Mouse (Mus musculus) liver, embryonic 14.5 days (tissue): ENCODE measurements around the gene Adgrl2. TPM values are rescaled to one million over a fixed set of nuclear protein-coding genes. Genes with fewer than 3 reads are reported as not detected.

Source experiments
- ATAC-seq: fragments of 200-750 bp; cut with Nextera tagmentation; 2 replicates; pipeline ENCODE4 v1.8.0; 2017; ENCODE audit warnings: moderate number of reproducible peaks, mild to moderate bottlenecking, moderate library complexity; ENCODE audit not compliant: insufficient read depth
- DNase-seq, 3 experiments: peaks; one replicate each; pipeline ENCODE4 v3.0.0-alpha.2; 2012 to 2013; ENCODE audit warnings: low read depth in 3 of 3, low spot score in 3 of 3
- H3K27ac ChIP-seq: fragments of 300-500 bp; sonication (generic); 2 replicates; pipeline ENCODE4 v1.5.1; 2014; ENCODE audit warnings: moderate library complexity, mild to moderate bottlenecking, control low read depth, inconsistent platforms
- H3K27me3 ChIP-seq: fragments of 300-500 bp; sonication (generic); 2 replicates; pipeline ENCODE4 v1.6.1; 2014; ENCODE audit warnings: mild to moderate bottlenecking, low read length, moderate library complexity; ENCODE audit not compliant: control insufficient read depth, insufficient read depth
- H3K36me3 ChIP-seq: fragments of 300-500 bp; sonication (generic); replicated peaks from 2 replicates; pipeline ENCODE4 v1.6.1; 2014; ENCODE audit warnings: low read depth; ENCODE audit not compliant: control insufficient read depth, insufficient read depth
- H3K4me1 ChIP-seq, 2 experiments: fragments of 200-500 bp in 1 of 2; fragments of 300-500 bp in 1 of 2; sonication (generic) in 1 of 2; replicated peaks; 2 replicates each; pipeline ENCODE4 v1.6.1; 2012 to 2014; ENCODE audit warnings: antibody characterized with exemption in 1 of 2, inconsistent platforms in 1 of 2, low read length in 1 of 2; ENCODE audit not compliant: control insufficient read depth in 2 of 2, insufficient read depth in 2 of 2
- H3K4me2 ChIP-seq: fragments of 300-500 bp; sonication (generic); 2 replicates; pipeline ENCODE4 v1.6.1; 2014; ENCODE audit warnings: low read depth, mild to moderate bottlenecking, control low read depth, moderate library complexity
- H3K4me3 ChIP-seq, 2 experiments: fragments of 200-500 bp in 1 of 2; fragments of 300-500 bp in 1 of 2; sonication (generic) in 1 of 2; 2 replicates each; pipeline ENCODE4 v1.5.1; 2012 to 2014; ENCODE audit warnings: low read depth in 2 of 2, low read length in 2 of 2, mild to moderate bottlenecking in 2 of 2, control low read depth in 1 of 2, inconsistent platforms in 1 of 2, moderate library complexity in 1 of 2; ENCODE audit not compliant: insufficient read depth in 1 of 2
- H3K9ac ChIP-seq: fragments of 300-500 bp; sonication (generic); replicated peaks from 2 replicates; pipeline ENCODE4 v1.6.1; 2014; ENCODE audit warnings: mild to moderate bottlenecking, control low read depth, moderate library complexity
- H3K9me3 ChIP-seq: fragments of 300-500 bp; sonication (generic); 2 replicates; pipeline ENCODE4 v1.6.1; 2016; ENCODE audit warnings: low read length, mixed read lengths; ENCODE audit not compliant: control insufficient read depth
- CTCF ChIP-seq: IDR thresholded peaks from 2 replicates; pipeline ENCODE4 v1.5.1; 2016; ENCODE audit warnings: antibody characterized with exemption, low read depth, control low read depth
- EP300 ChIP-seq: IDR thresholded peaks from 2 replicates; pipeline ENCODE4 v1.6.1; 2016; ENCODE audit warnings: antibody characterized with exemption, low read depth
- WGBS: fragments of 180-500 bp; shearing (Covaris S2); extraction: QIAGEN DNeasy Blood & Tissue Kit; methylation state at CpG from one replicate; pipeline ENCODE4 v1.1.7; 2014; ENCODE audit not compliant: insufficient replicate concordance; 5-methylcytosine and 5-hydroxymethylcytosine counted together
- polyA plus RNA-seq, 2 experiments: library from polyadenylated mRNA; depleted of rRNA in 1 of 2; stranded (reverse) in 1 of 2; unstranded in 1 of 2; fragments of >200 nt; fragmentation: Nextera tagmentation in 1 of 2; extraction: Ambion mirVana in 1 of 2; gene quantifications; 2 replicates each; pipeline versions ENCODE4 v1.2.1 to v1.2.3; 2012 to 2014

Gene Adgrl2
- polyA plus RNA-seq, 2 experiments = 3.2 to 3.8 TPM

GRCm38 (mm10) chr3:148835136-148835535, 155.2 kb downstream of the Adgrl2 start:
- Histone ChIP-seq H3K9me3 (no peaks in the 10 kb centered on the region), H3K27me3 (no peaks in the 10 kb centered on the region), H3K27ac (no peak overlapping the region), H3K4me1 (no peaks in the 10 kb centered on the region), H3K4me2 (no peak overlapping the region), H3K36me3 (no peaks in the 10 kb centered on the region), H3K9ac (no peak overlapping the region), H3K4me3 (no peak overlapping the region)
- no peak for TF ChIP-seq EP300
- TF ChIP-seq CTCF = no peak
- no peak for DNase-seq
- 80% methylated on average over 12 of the region's 12 CpGs for WGBS
- no peak for ATAC-seq

- DNase-seq (no peak), ATAC-seq (no peak)
- 82% methylated on average over 20 of the region's 20 CpGs for WGBS
- H3K27ac ChIP-seq = no peak overlapping the region
- H3K9me3 ChIP-seq = no peaks in the 10 kb centered on the region
- TF ChIP-seq CTCF = no peak
- TF ChIP-seq EP300 = no peak
- H3K9ac ChIP-seq = no peak overlapping the region
- H3K4me2 ChIP-seq = no peak overlapping the region
- no peaks in the 10 kb centered on the region for H3K36me3 ChIP-seq
- H3K4me3 ChIP-seq = no peak overlapping the region
- H3K4me1 ChIP-seq = no peaks in the 10 kb centered on the region
- H3K27me3 ChIP-seq = no peaks in the 10 kb centered on the region
Observed at GRCm38 (mm10) chr3:148833070-148833769, 157.1 kb downstream of the Adgrl2 start.

GRCm38 (mm10) chr3:148832001-148832400, 158.4 kb downstream of the Adgrl2 start:
- no peak for TF ChIP-seq CTCF
- no peak for TF ChIP-seq EP300
- H3K4me3 ChIP-seq = no peak overlapping the region

GRCm38 (mm10) chr3:148828519-148828918, 161.8 kb downstream of the Adgrl2 start:
- 81% methylated on average over 10 of the region's 10 CpGs for WGBS
- Histone ChIP-seq H3K27me3 (no peaks in the 10 kb centered on the region), H3K4me1 (no peaks in the 10 kb centered on the region), H3K4me2 (no peak overlapping the region), H3K9me3 (no peaks in the 10 kb centered on the region), H3K9ac (no peak overlapping the region), H3K4me3 (no peak overlapping the region), H3K27ac (no peak overlapping the region), H3K36me3 (no peaks in the 10 kb centered on the region)
- no peak for DNase-seq
- ATAC-seq = no peak
- TF ChIP-seq EP300 (no peak), CTCF (no peak)

More at GRCm38 (mm10) chr3:148832001-148832400, 158.4 kb downstream of the Adgrl2 start:
- DNase-seq (no peak), ATAC-seq (no peak)
- Histone ChIP-seq H3K27ac (no peak overlapping the region), H3K36me3 (no peaks in the 10 kb centered on the region), H3K9me3 (no peaks in the 10 kb centered on the region), H3K4me1 (no peaks in the 10 kb centered on the region), H3K27me3 (no peaks in the 10 kb centered on the region), H3K4me2 (no peak overlapping the region), H3K9ac (no peak overlapping the region)
- 54% methylated on average over 4 of the region's 4 CpGs for WGBS

GRCm38 (mm10) chr3:148823551-148823950, 166.8 kb downstream of the Adgrl2 start:
- no peak for ATAC-seq
- DNase-seq = no peak
- Histone ChIP-seq H3K9ac (no peak overlapping the region), H3K9me3 (no peaks in the 10 kb centered on the region), H3K4me3 (no peak overlapping the region), H3K4me1 (no peaks in the 10 kb centered on the region), H3K27me3 (no peaks in the 10 kb centered on the region), H3K36me3 (no peaks in the 10 kb centered on the region), H3K27ac (no peak overlapping the region), H3K4me2 (no peak overlapping the region)
- TF ChIP-seq CTCF = no peak
- WGBS = 83% methylated on average over 13 of the region's 13 CpGs
